Mouse (Mus musculus) kidney, adult 2 months (tissue): ENCODE measurements around the gene Pdcd6. TPM values are rescaled to one million over a fixed set of nuclear protein-coding genes. Genes with fewer than 3 reads are reported as not detected.

Experiments used
- DNase-seq: peaks from one replicate; pipeline ENCODE4 v3.0.0; 2021
- H3K27ac ChIP-seq: fragments of 200-500 bp; 2 replicates; pipeline ENCODE4 v1.5.1; 2012; ENCODE audit warnings: low read depth, low read length, control low read depth, inconsistent platforms; ENCODE audit not compliant: insufficient read depth
- H3K27me3 ChIP-seq: fragments of 200-500 bp; replicated peaks from 2 replicates; pipeline ENCODE4 v1.6.1; 2012; ENCODE audit warnings: mild to moderate bottlenecking, moderate library complexity, low read length, inconsistent platforms; ENCODE audit not compliant: control insufficient read depth, insufficient read depth
- H3K36me3 ChIP-seq: fragments of 200-500 bp; 2 replicates; pipeline ENCODE4 v1.6.1; 2012; ENCODE audit warnings: mild to moderate bottlenecking, moderate library complexity, low read length, inconsistent platforms; ENCODE audit not compliant: control insufficient read depth, insufficient read depth
- H3K4me1 ChIP-seq: fragments of 200-500 bp; 2 replicates; pipeline ENCODE4 v1.6.1; 2011; ENCODE audit warnings: low read length; ENCODE audit not compliant: control insufficient read depth, insufficient read depth
- H3K4me3 ChIP-seq: fragments of 200-500 bp; 2 replicates; pipeline ENCODE4 v1.5.1; 2011; ENCODE audit warnings: mild to moderate bottlenecking, low read depth, low read length, control low read depth; ENCODE audit not compliant: insufficient read depth
- CTCF ChIP-seq: fragments of 200-500 bp; conservative IDR thresholded peaks from 2 replicates; pipeline ENCODE4 v1.5.1; 2011; ENCODE audit warnings: low read depth, mild to moderate bottlenecking, control low read depth, low read length, moderate library complexity, mixed read lengths; ENCODE audit not compliant: insufficient read depth, insufficient read length
- POLR2A ChIP-seq: fragments of 200-500 bp; IDR thresholded peaks from one replicate; pipeline ENCODE4 v1.6.1; 2011; ENCODE audit warnings: low read depth, low read length, control low read depth
- WGBS: fragments of 180-500 bp; shearing (Covaris S2); methylation state at CpG from one replicate; pipeline ENCODE4 v1.1.7; 2018; 5-methylcytosine and 5-hydroxymethylcytosine counted together
- polyA plus RNA-seq: library from polyadenylated mRNA; depleted of rRNA; stranded (reverse); fragments of >200 nt; gene quantifications from 2 replicates; pipeline ENCODE4 v1.2.3, GENCODE M21; 2012; rRNA removed

The Pdcd6 gene
- polyA plus RNA-seq, 1 experiment = 136 TPM

- Histone ChIP-seq H3K27me3 (no peaks in the 10 kb centered on the region), H3K36me3 (no peaks in the 10 kb centered on the region), H3K4me3 (no peak overlapping the region), H3K27ac (no peak overlapping the region), H3K4me1 (peaks cover 3% of the 10 kb centered on the region; the same call in 1 of the 2 replicates)
- peak; percentile 69 for DNase-seq
- 32% methylated on average over 1 of the region's 2 CpGs for WGBS
- TF ChIP-seq CTCF = no peak
- TF ChIP-seq POLR2A = no peak
Measured at GRCm38 (mm10) chr13:74282299-74282698, 35.1 kb downstream of the Pdcd6 start.

- H3K4me3 ChIP-seq = no peak overlapping the region
- WGBS = 79% methylated on average over 4 of the region's 4 CpGs
- no peaks in the 10 kb centered on the region for H3K4me1 ChIP-seq
- DNase-seq = no peak
- H3K27me3 ChIP-seq = no peaks in the 10 kb centered on the region
- no peak for TF ChIP-seq CTCF
- TF ChIP-seq POLR2A = no peak
- H3K36me3 ChIP-seq = no peaks in the 10 kb centered on the region
- H3K27ac ChIP-seq = no peak overlapping the region
Measured at GRCm38 (mm10) chr13:74275726-74276125, 41.7 kb downstream of the Pdcd6 start.

GRCm38 (mm10) chr13:74260231-74260992 is 57.0 kb downstream of the Pdcd6 start:
- peak overlapping the region; percentile 49; the same call in 1 of the 2 replicates for H3K4me3 ChIP-seq
- no peaks in the 10 kb centered on the region for H3K27me3 ChIP-seq
- 16% methylated on average over 10 of the region's 10 CpGs for WGBS
- no peaks in the 10 kb centered on the region for H3K4me1 ChIP-seq
- no peaks in the 10 kb centered on the region for H3K36me3 ChIP-seq
- peak; percentile 28 for DNase-seq
- no peak overlapping the region for H3K27ac ChIP-seq
- TF ChIP-seq POLR2A = no peak
- no peak for TF ChIP-seq CTCF

GRCm38 (mm10) chr13:74259460-74260230 is 57.7 kb downstream of the Pdcd6 start:
- TF ChIP-seq POLR2A (no peak), CTCF (no peak)
- peak overlapping the region; percentile 49; the same call in 1 of the 2 replicates for H3K4me3 ChIP-seq
- DNase-seq = peak; percentile 55
- no peak overlapping the region for H3K27ac ChIP-seq
- WGBS = 10% methylated on average over 35 of the region's 35 CpGs
- H3K4me1 ChIP-seq = no peaks in the 10 kb centered on the region
- no peaks in the 10 kb centered on the region for H3K27me3 ChIP-seq
- no peaks in the 10 kb centered on the region for H3K36me3 ChIP-seq

Other genes starting within 250 kb of the Pdcd6 start
- 76.3 and 90.9 TPM in 2 replicates for gene Slc9a3, start 196.1 kb downstream of the Pdcd6 start, polyA plus RNA-seq
- gene Exoc3, start 108.8 kb downstream of the Pdcd6 start, polyA plus RNA-seq = 48.0 and 56.4 TPM in 2 replicates
- gene Ahrr, start 25.2 kb downstream of the Pdcd6 start, polyA plus RNA-seq = 0.55 and 0.65 TPM in 2 replicates
- gene Sdha, start 32.7 kb upstream of the Pdcd6 start, polyA plus RNA-seq = 445 and 517 TPM in 2 replicates
- gene Ccdc127, start 32.7 kb upstream of the Pdcd6 start, polyA plus RNA-seq = 3.9 and 4.5 TPM in 2 replicates
- 1.6 and 2.0 TPM in 2 replicates for gene Lrrc14b, start 46.4 kb upstream of the Pdcd6 start, polyA plus RNA-seq
- 0.26 and 0.47 TPM in 2 replicates for gene Zfp72, start 73.3 kb upstream of the Pdcd6 start, polyA plus RNA-seq
- gene Ftl1-ps1, start 82.1 kb upstream of the Pdcd6 start, polyA plus RNA-seq = 92.8 and 142 TPM in 2 replicates
- gene Zfp825, start 176.4 kb upstream of the Pdcd6 start, polyA plus RNA-seq = 1.2 and 1.7 TPM in 2 replicates